Mouse (Mus musculus) left cerebral cortex, postnatal 14 days (tissue): ENCODE data around the gene Pdss2. TPM values are rescaled to one million over a fixed set of nuclear protein-coding genes. Genes with fewer than 3 reads are reported as not detected.

Experiments used
- DNase-seq, 2 experiments: peaks; one replicate each; pipeline ENCODE4 v3.0.0; 2021 to 2022; ENCODE audit warnings: low spot score in 2 of 2, mixed read lengths in 1 of 2
- intact Hi-C: fragments of 180-260 bp; cut with DNase I; formaldehyde crosslinking; loops from one replicate; pipeline ENCODE4 v1.15.1; 2025
- total RNA-seq, 2 experiments: library from RNA; stranded (reverse); gene quantifications; 2 replicates each; pipeline ENCODE4 v1.2.3; 2021

Gene Pdss2
- total RNA-seq, 2 experiments from 2014 or later, result 17.6 to 18.1 TPM

DNA sequence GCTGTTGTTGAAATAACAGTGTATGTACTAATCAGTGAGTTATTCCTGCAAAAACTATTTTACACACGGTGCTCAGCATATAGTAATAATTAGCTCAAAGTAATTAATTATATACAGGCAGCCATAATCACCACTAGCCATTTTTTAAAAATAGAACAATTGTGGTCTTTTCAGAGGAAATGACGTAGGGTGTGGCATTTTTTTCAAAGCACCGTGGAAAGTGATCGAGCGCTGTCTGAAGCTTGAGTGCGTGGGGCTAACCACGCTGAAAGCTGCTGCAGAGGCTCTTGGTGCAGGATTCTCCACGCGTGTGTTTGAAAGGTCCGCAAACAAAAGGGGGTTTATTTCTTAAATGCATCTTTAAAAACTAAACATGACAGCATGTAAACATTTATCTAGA, 118.5 kb downstream of the Pdss2 start:
- intact Hi-C loops, result no loop called here
- no peak for DNase-seq

DNA sequence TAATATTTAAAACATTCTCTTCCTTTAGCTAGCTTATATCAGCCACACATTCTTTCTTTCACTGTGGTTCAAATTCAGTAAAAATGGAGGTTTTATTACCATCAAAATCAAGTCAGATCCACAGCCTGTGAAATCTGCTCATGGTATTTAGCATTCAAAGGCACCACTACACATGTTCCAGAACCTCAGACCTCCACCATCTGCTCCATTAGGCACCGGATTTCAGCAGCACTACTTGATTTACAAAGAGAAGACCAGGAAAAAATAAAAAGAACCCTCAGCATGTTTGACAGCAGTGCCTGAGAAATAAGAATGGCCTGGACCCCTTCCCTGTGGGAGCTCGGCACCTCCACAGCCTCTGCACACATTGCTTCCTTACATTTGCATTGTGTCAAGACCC, 128.4 kb downstream of the Pdss2 start:
- intact Hi-C loops, result no loop called here
- no peak for DNase-seq

DNA sequence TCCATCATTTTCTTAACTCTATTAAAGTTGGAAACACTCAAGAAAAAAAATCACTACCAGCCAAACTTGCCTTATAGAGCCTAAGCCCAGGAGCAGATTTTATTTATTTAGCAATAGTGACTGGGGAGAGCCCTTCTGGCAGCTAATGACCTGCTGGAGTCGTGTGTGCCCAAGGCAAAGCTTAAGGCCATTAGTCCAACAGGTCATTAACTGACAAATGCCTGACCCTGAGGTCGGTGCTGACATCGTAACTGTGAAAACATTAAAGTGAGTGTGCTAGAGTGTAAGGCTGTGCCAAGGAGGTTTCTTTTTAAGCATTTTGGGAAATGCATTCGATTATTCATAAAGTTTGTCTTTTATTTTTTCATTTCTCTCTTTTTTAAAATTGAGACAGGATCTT, 136.6 kb downstream of the Pdss2 start:
- intact Hi-C loops, result no loop called here
- no peak for DNase-seq

DNA sequence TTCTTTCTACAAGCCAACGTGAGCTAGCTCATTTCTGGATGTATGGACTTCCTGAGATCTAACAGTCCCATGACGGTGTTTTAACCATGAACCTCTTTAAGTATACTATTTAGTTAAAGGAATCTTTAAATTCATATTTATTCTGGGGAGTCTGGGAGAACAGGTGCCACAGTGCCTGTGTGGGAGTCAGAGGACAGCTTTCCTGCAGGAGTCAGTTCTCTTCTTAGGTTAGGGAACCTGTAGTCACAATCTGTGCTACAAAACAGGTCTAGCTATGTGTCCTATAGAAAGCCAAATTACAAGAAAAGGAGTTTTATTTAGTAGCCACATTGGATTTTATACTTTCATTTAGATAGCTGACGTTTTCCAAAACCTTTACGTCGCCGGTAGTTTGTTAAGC, 141.7 kb downstream of the Pdss2 start:
- no peak for DNase-seq
- intact Hi-C loops, result no loop called here

DNA sequence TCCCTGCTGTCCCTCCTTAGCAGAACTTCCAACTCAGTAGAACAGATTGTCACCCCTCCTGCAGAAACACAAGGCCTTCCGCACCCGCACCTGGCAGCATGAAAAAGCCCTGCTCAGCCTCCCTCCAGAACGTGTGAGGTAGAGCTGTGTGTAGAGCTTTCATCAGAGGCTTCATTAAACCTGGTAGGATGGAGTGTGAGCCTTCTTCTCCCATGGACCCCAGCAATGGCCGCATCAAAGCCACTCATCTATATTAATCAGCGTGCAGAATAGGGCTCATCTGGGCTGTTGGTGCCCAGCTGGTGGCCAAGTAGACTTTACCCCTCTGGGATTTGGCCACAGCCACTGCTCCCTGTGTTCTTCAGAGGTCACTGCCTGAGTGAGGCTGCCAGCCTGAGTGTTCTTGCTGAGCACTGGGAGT, 142.2 kb downstream of the Pdss2 start:
- no peak for DNase-seq
- intact Hi-C loops, result no loop called here

DNA sequence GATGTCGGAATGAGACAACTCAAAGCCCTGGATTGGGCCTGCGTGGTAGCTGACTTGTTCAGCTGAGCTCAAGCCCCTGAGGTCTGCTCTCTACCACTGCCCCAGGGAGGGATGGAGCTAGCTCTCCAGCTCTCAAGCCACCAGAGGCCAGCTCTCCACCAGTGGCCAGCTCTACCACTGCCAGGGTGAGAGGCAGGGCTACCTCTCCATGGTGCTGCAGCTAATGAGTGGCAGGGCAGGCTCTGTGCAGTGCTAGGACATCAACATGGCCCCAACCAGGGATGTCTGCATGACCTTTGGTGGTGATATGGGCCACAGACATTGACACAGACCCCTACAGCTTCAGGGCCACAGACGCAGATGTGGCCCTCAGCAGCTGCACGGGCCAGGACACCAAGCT, 144.6 kb downstream of the Pdss2 start:
- intact Hi-C loops, result no loop called here

DNA sequence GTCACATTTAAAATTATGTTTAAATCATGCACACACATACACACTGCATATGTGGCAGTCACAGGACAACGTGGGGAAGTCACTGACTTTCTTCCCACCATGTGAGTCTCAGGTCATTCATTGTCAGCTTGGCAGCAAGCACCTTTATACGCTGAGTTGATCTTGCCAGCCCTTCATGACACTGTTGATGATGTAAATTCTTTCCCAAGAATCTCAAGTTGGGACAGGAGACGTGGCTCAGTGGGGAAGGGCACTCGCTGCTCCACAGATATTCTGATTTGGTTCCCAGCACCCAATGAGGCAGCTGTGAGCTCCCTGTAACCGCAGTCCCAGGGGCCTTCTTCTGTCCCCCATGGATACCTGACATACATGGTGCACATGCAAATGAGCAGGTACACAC, 147.3 kb downstream of the Pdss2 start:
- no peak for DNase-seq
- intact Hi-C loops, result no loop called here

More for the DNA sequence above, 144.6 kb downstream of the Pdss2 start:
- DNase-seq, result no peak

DNA sequence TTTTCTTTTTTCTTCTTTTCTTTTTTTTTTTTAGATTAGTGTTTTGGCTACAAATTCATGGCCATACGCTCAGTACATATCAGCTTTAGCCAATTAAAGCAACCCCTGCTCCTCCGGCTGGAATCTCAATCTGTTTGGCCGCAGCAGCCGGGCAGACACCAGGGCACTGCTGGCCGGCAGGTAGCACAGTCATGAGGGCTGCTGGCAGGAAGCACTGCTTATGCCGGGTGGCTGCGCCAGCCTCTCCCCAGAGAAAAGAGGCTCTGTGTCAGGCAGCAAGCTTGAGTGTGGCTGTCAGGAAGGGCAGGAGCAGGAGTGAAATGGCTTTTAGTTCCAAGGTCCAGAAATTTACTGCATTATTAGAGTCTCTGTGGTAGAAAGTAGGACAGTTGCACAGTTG, 151.0 kb downstream of the Pdss2 start:
- no peak for DNase-seq
- intact Hi-C loops, result no loop called here

DNA sequence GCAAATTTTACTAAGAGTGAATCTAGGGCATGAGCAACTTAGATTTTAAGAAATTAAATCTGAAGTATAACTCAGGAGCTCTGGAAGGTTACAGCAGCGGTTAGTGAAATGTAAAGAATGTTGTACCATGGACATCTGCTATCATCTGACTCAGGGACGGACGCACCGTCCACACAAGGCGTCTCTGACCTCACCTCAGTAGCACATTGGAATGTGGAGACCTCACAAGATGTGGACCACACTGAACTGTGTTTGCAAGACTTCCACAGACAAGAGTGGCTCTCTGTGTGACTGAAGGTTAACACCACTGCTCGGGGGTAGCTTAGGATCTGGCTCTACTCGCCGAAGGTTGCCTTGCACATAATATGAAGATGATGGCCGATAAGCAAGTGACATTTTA, 151.7 kb downstream of the Pdss2 start:
- intact Hi-C loops, result no loop called here
- DNase-seq, result no peak

DNA sequence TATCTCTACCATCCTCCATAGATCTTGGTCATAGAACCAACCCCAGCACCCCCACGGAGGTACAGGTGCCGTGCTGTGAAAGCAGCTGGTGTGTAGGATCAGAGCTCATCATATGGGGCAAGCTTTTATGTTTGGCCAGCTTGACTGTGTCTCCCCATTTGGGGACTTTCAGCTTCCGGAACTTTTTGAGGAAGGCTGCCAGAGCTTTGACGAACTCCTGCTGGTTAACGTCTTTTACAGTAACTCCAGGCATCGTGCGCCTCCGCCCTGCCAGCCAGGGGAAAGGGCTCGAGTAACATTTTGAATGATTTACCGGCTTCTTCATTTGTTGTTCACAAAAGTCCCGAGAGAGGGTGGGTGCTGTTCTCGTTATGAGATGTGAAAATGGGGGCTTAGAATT, 152.4 kb downstream of the Pdss2 start:
- intact Hi-C loops, result no loop called here
- no peak for DNase-seq

DNA sequence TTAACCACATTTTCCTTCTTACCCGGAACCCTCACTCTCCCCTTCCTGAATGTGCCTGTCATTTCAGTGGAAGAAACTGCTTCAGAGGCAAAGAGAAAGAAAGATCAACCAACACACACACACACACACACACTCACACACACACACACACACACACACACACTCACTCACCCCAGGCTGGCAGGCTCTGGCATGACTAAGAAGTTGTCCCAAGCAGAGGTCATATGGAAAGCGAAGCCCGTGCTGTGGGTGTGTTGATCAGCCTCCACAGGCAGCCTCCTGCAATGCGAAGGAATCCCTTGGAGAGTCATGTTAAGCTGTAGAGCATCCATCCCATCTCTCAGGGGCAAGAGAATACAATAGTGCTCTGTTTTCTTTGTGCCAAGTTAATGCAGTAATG, 154.0 kb downstream of the Pdss2 start:
- DNase-seq, result no peak
- intact Hi-C loops, result no loop called here

DNA sequence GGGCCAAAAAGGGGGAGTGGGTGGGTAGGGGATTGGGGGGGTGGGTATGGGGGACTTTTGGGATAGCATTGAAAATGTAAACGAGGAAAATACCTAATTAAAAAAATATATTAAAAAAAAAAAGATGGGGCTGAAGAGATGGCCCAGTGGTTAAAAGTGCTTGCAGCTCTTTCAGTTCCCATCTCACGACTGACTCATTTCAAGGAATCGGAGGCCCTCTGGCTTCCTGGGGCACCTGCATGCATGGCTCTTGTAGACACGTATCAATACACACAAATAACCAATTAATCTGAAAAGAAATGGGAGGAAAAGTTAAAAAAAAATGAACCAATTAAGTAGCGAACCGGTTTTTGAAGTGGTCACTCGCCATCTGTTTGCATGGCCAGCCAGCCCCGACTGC, 155.5 kb downstream of the Pdss2 start:
- intact Hi-C loops, result no loop called here
- no peak for DNase-seq

DNA sequence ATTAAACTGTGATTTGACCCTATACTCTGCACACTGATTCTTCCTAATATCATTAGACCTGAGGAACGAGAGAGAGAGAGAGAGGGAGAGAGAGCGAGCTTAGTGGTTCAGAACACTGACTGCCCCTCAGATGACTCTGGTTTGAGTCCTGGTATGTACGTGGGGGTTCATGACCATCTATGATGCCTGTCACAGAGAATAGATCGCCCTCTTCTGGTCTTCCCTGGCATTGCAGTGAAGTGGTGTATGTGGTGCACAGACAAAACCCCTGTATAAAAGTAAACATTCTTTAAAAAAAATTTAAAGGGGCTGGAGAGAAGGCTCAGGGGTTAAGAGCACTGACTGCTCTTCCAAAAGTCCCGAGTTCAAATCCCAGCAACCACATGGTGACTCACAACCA, 157.0 kb downstream of the Pdss2 start:
- DNase-seq, result peak in 1 of 2 experiments; percentile 42
- intact Hi-C loops, result no loop called here

DNA sequence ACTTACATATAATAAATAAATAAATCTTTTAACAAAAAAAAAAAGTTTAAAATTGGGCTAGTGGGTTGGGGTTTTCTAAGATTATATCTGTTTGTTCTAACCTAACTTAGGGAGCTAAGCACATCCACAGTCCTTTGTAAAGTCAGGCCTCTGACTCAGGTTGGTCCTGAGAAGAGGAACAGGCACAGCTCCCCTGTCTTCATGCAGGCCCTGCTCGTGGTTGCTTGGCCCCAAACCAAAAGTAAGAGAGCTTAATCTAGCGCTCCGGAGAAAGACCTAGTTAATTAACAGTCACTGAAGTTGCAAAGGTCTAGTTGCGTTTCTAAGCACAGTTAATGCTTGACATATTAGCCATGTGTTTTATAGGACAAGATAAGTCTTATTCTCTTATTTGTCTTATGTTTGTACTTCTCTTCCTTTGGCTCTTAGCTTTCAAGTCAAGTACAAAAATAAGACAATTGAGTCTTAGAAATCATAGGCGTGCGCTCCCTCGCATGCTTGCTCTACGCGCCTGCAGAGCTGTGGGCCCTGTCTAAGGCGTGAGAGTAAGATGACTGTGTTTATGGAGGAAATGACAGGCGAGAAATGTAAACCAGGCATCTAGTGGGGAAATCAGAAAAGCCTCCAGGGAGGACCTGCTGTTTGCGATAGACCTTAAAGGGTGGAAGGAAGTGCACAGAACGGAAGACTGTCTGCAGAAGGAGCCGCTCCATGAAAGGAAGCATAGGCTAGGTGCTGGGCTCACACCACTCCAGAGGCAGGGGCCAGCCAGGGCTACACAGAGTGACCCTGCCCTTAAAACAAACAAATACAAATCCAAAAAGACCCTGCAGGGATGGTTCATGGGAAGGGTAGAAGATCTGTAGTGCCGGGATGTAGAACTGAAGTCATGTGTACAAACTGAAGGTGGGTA, 157.7 kb downstream of the Pdss2 start:
- no peak for DNase-seq
- intact Hi-C loops, result no loop called here

DNA sequence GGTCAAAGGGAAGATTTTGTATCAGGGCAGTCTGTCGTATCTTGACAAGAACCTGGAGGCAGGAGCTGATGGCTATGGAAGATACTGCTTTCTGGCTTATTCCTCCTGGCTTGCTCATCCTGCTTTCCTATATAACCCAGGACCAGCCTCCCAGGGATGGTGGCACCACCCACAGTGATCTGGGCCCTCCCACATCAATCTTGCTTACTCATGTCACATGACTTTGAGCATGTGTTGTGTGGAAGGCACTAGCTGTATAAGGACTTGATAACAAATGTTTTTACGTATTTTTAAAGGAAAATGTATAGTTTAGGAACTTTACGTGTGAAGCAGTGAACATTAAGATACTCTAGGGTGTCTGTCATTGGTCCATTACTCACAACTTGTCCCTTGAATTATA, 161.4 kb downstream of the Pdss2 start:
- no peak for DNase-seq
- intact Hi-C loops, result no loop called here

DNA sequence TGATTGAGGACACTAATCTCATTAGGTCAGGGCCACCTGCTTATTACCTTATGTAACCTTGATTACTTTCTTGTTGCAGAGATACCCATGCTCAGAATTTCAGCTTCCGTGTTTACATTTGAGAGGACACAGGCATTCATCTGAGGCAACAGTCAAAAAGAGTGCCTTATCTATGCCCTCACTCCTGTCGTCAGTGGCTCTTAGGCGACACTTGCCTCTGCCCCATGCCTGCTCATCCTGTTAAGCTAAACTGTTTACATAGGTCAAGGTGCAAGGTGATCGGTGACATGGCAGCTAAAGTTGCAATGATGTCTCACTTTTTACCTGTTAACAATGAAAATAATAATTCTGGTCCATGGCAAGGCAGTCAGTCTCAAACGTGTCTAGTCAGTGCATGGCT, 163.3 kb downstream of the Pdss2 start:
- intact Hi-C loops, result no loop called here

DNA sequence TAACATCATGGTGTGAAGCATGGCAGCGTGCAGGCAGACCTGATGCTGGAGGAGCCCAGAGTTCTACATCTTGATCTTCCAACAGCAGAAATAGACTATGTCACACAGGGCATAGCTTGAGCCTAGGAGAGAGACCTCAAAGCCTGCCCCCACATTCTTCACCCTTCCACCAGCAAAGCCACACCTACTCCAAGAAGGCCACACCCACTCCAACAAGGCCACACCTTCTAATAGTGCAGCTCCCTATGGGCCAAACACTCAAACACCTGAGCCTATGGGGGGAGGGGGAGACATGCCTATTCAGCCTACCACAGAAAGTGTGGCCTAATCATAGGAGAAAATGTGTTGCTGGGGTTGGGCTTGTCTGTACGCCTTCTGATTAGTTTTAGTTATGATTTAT, 171.6 kb downstream of the Pdss2 start:
- intact Hi-C loops, result no loop called here
- no peak for DNase-seq

More for the DNA sequence above, 163.3 kb downstream of the Pdss2 start:
- no peak for DNase-seq

DNA sequence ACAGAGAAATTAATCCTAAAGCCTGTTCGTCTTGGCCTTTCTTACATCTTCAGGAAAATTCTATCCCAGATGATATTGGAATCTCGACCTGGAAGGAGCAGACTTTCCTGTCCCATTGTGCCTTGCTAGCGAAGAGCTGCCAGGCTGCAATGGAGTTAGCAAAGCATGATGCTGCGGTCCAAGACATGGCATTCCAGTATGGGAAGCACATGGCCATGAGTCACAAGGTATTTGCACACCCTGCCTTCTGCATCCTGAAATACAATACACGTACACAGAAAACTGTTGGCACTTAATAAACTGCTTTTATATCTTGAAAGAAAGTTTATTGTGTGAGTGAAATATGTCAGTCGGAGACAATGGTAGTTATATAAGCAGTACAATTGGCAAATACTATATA, 172.5 kb downstream of the Pdss2 start:
- intact Hi-C loops, result no loop called here
- no peak for DNase-seq

DNA sequence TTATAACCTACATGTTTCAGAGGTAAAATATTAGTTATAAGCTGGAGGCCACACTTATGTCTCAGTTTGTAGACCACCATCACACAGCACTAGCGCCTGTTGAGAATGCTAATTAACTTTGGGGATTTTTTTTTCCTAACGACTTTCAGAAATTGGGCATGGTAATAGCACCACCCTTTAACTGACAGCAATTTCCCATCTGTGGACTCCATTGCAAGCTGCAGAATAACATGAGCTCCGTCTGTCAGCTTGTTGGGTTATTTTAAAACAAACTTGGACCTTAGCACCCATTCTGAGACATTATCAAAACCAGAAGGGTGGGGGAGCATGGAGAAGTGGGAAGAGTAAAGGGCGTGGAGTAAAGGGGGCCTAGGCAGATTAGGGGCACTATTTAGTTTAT, 174.5 kb downstream of the Pdss2 start:
- no peak for DNase-seq
- intact Hi-C loops, result no loop called here

DNA sequence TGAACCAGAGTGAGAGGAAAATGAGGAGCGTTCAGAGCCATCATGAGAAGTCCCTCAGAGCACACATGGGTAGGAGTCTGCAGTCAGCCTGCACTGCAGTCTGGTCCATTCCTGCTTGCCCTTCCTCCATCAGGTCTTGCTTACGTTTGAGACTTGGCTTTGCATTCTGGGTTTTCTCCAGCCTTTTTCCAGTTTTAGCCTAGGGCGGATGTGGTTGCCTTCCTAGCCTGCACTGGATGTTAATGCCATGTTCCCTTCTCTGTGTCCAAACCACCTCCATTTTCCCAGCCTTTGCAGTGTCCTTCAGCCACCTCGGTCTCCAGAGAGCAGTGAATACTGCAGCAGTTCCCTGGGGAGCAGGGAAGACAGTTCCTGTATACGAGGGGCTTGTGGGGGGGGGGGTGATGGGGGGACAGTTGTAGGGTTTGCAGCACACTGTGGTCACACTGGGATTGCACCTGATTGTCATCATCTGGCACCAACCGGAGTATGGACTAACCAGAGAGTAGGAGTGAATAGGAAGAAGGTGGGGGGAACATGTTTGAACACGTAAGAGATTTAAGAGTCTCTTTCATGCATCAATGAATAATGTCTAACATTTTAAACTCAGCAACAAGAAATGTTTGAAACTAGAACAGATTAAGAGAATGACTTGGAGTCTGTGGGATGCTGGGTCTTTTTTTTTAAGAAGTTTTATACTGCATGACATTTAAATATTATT, 178.5 kb downstream of the Pdss2 start:
- DNase-seq, result peak in 1 of 2 experiments; percentile 17
- intact Hi-C loops, result no loop called here

DNA sequence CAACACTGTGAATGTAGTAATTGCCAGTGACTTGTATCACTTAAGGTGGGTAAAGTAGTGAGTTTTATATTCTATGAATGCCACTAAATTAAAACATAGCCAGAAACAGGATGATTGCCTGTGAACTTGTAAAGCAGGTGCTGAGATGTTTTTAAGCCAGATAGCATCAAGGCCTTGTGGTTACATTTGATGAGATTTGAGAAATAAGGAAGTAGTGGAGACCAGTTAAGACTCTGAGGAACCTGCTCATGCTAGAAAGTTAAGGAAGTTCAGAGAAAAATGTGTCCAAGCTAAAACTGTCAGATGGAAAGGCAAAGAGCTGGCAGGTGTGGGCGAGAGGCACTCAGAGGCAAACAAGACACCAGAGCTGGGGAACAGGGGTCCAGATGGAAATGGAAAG, 184.8 kb downstream of the Pdss2 start:
- intact Hi-C loops, result no loop called here
- DNase-seq, result no peak
